Mouse (Mus musculus) heart, adult 2 months (tissue): ENCODE data around the gene Inafm1. TPM values are rescaled to one million over a fixed set of nuclear protein-coding genes. Genes with fewer than 3 reads are reported as not detected.
"Not testable (repeated sequence)": the region's sequence is repeated elsewhere in the genome, so short reads cannot be mapped to it uniquely, and the experiment has no call there.

Source experiments
- DNase-seq, 2 experiments: peaks; one replicate each; pipeline ENCODE4 v3.0.0; 2021
- H3K27ac ChIP-seq: fragments of 200-600 bp; 2 replicates; pipeline ENCODE4 v1.8.1; 2022
- H3K27me3 ChIP-seq: fragments of 200-500 bp; 2 replicates; pipeline ENCODE4 v1.6.1; 2012; ENCODE audit warnings: mild to moderate bottlenecking, low read length, inconsistent platforms, mixed read lengths; ENCODE audit not compliant: control insufficient read depth, insufficient read depth
- H3K36me3 ChIP-seq: fragments of 200-500 bp; 2 replicates; pipeline ENCODE4 v1.6.1; 2012; ENCODE audit warnings: low read length, inconsistent platforms; ENCODE audit not compliant: control insufficient read depth, insufficient read depth
- H3K4me1 ChIP-seq: fragments of 200-500 bp; 2 replicates; pipeline ENCODE4 v1.6.1; 2011; ENCODE audit warnings: low read length; ENCODE audit not compliant: control insufficient read depth, insufficient read depth
- H3K4me3 ChIP-seq: fragments of 200-600 bp; 2 replicates; pipeline ENCODE4 v1.8.1; 2022
- H3K79me2 ChIP-seq: fragments of 200-500 bp; replicated peaks from 2 replicates; pipeline ENCODE4 v1.6.1; 2012; ENCODE audit warnings: mild to moderate bottlenecking, inconsistent platforms, low read length, moderate library complexity, mixed read lengths; ENCODE audit not compliant: control insufficient read depth, insufficient read depth
- H3K9ac ChIP-seq: fragments of 200-500 bp; 2 replicates; pipeline ENCODE4 v1.6.1; 2012; ENCODE audit warnings: low read depth, mild to moderate bottlenecking, control low read depth, inconsistent platforms, low read length, mixed read lengths
- CTCF ChIP-seq: fragments of 200-600 bp; IDR thresholded peaks from 2 replicates; pipeline ENCODE4 v1.8.1; 2022; ENCODE audit warnings: antibody characterized with exemption, mild to moderate bottlenecking, moderate library complexity
- EP300 ChIP-seq: fragments of 200-500 bp; IDR thresholded peaks from 2 replicates; pipeline ENCODE4 v1.6.1; 2011; ENCODE audit warnings: low read depth, low read length, control low read depth; ENCODE audit not compliant: insufficient read depth
- POLR2A ChIP-seq: fragments of 200-500 bp; IDR thresholded peaks from 2 replicates; pipeline ENCODE4 v1.6.1; 2011; ENCODE audit warnings: mild to moderate bottlenecking, low read depth, low read length, control low read depth; ENCODE audit not compliant: insufficient read depth
- WGBS: fragments of 180-500 bp; shearing (Covaris S2); methylation state at CpG from one replicate; pipeline ENCODE4 v1.1.7; 2018; 5-methylcytosine and 5-hydroxymethylcytosine counted together
- intact Hi-C: fragments of 180-260 bp; cut with DNase I; formaldehyde crosslinking; loops from one replicate; pipeline ENCODE4 v1.15.1; 2025
- polyA plus RNA-seq: library from polyadenylated mRNA; depleted of rRNA; stranded (reverse); fragments of >200 nt; gene quantifications from 2 replicates; pipeline ENCODE4 v1.2.3, GENCODE M21; 2012
- total RNA-seq, 2 experiments: library from RNA; stranded (reverse); gene quantifications; 2 replicates each; pipeline ENCODE4 v1.2.3; 2021

Gene Inafm1
- total and polyA plus RNA-seq, 3 experiments, result 15.4 to 17.4 (median 16.3) TPM

DNA sequence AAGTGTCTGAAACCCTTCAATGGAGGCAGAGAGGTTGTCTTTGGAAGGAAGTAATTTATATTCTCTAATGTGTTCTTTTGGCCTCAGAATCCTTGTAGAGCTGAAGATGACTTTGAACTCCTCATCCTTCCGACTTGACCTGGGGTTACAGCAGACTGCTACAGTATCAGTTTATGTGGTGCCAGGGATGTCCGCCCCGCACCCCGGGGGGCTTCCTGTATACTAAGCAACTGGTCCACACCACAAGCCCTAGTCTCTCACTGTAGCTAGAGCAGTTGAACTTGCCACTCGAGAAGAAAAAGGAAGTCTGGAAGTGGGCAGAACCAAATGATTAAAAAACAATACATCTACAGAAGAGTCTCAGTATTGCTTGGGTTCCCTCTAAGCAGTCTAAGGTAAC lies 9.6 kb downstream of the Inafm1 start:
- no peak for DNase-seq
- H3K4me1 ChIP-seq, result no peaks in the 10 kb centered on the region; the same call in 1 of the 2 replicates
- H3K27me3 ChIP-seq, result no peaks in the 10 kb centered on the region
- H3K36me3 ChIP-seq, result no peaks in the 10 kb centered on the region
- TF ChIP-seq POLR2A (no peak), EP300 (no peak), CTCF (no peak)
- intact Hi-C loops, result loop anchor here (1.0 to 5.0 kb wide), 2 partner anchors 72 to 167 kb away; partner anchors contain the start of gene Napa
- no peak overlapping the region for H3K27ac ChIP-seq
- no peaks in the 10 kb centered on the region for H3K79me2 ChIP-seq
- WGBS, result 62% methylated on average over 5 of the region's 5 CpGs
- no peak overlapping the region for H3K4me3 ChIP-seq
- H3K9ac ChIP-seq, result no peak overlapping the region

DNA sequence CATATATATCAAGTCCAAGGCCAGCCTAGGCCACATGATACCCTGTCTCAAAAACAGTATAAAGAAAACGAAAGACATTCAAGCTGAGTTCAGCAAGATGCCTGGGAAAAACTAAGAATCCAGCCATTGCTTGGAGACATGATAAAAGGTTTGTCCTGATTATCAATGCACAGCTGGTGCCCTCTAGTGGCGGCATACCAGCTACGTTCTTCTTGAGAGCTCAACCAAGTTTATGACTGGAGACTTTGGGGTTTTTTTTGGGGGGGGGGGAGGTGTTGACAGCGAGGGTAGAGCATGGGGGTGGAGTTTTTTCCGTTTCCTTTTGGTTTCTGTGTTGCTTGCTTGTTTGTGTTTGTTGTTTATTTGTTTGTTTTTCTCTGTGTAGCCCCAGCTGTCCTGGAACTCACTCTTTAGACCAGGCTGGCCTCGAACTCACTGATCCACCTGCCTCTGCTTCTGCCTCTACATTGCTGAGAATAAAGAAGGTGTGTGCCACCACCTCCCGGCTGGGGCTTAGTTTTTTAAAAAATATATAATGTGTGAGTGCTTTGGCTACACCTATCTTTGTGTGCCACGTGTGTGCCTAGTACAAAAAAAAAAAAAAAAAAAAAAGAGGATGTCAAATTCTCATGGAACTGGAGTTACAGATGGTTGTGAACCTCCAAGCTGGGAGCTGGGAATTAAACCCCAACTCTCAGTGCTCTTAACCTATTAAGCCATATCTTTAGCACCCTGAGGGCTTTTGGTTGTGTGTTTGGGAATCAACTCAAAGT lies 10.2 kb downstream of the Inafm1 start:
- no peaks in the 10 kb centered on the region for H3K36me3 ChIP-seq
- H3K27ac ChIP-seq, result no peak overlapping the region
- no peaks in the 10 kb centered on the region for H3K79me2 ChIP-seq
- peak; percentile 78 for TF ChIP-seq CTCF
- no peak for TF ChIP-seq EP300
- DNase-seq, result peak; percentile 76 to 82
- H3K27me3 ChIP-seq, result no peaks in the 10 kb centered on the region
- intact Hi-C loops, result loop anchor here (1.0 to 5.0 kb wide), 2 partner anchors 71 to 166 kb away; partner anchors contain the start of gene Napa
- WGBS, result 26% methylated on average over 8 of the region's 8 CpGs
- no peak overlapping the region for H3K4me3 ChIP-seq
- no peaks in the 10 kb centered on the region; the same call in 1 of the 2 replicates for H3K4me1 ChIP-seq
- no peak overlapping the region for H3K9ac ChIP-seq

DNA sequence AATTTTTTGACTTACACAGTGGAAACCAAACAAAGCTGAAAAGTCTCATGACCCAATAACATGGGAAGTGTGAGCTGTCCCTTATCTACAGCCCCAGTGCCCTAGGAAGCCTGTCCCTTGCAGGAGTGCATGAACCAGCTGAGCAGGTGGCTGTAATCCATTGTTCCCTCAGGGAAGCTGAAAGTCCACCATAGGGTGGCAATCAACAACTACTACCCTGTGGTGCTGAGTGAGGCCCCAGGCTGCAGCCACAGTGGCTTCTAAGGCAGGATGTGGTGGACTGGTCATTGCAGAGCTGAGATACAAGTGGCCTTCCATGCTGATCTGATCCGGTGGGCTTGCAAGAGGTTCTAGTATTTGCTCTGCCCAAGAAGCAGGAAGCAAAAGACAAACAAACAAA lies 12.3 kb downstream of the Inafm1 start:
- WGBS, result 29% methylated on average over 1 of the region's 1 CpGs
- no peaks in the 10 kb centered on the region for H3K79me2 ChIP-seq
- no peak overlapping the region for H3K27ac ChIP-seq
- H3K4me1 ChIP-seq, result no peaks in the 10 kb centered on the region; the same call in 1 of the 2 replicates
- no peak for DNase-seq
- intact Hi-C loops, result loop anchor here (5.0 kb wide), 1 partner anchor 164 kb away; the partner anchor contains the start of gene Napa
- no peaks in the 10 kb centered on the region for H3K36me3 ChIP-seq
- no peaks in the 10 kb centered on the region for H3K27me3 ChIP-seq
- H3K9ac ChIP-seq, result no peak overlapping the region
- no peak overlapping the region for H3K4me3 ChIP-seq
- TF ChIP-seq EP300, result no peak
- no peak for TF ChIP-seq POLR2A
- no peak for TF ChIP-seq CTCF

DNA sequence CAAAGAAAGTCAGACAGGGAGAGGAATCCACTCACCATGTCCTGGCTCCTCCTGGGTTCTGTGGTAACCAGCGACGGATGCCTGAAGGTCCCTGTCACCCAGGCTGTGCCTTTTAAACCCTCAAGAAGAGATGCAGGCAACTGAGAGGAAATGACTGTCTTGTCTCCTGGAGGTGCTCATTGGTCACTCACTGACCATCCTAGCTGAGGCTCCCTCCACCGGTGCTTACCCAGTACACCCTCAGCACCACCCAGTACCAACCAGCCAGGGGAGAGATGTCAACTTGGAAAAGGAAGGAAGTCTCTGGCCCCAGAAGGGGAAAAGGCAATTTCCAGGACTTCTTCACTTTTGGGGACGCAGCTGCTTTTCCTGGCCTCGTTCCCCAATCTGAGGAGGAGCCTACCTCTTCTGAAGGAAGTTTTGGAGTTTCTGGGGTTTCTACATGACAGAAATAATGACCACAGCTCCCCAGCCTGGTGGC lies 14.3 kb downstream of the Inafm1 start, which contains the start of gene C5ar1:
Gene C5ar1, minus strand, starts transcription at position 431 of the 481 bp plus-strand sequence.
- peak; percentile 28 to 55 for DNase-seq
- Histone ChIP-seq H3K27me3 (no peaks in the 10 kb centered on the region), H3K9ac (no peak within 1 kb of the TSS), H3K4me3 (no peak within 1 kb of the TSS), H3K36me3 (no peaks in the 10 kb centered on the region), H3K27ac (no peak within 1 kb of the TSS; the same call in none of the 2 replicates), H3K79me2 (no peaks in the 10 kb centered on the region), H3K4me1 (no peaks in the 10 kb centered on the region; the same call in 1 of the 2 replicates)
- TF ChIP-seq CTCF (no peak), POLR2A (peak; percentile 51; the same call in 1 of the 2 replicates)
- intact Hi-C loops, result no loop called here
- 64% methylated on average over 5 of the region's 5 CpGs for WGBS

DNA sequence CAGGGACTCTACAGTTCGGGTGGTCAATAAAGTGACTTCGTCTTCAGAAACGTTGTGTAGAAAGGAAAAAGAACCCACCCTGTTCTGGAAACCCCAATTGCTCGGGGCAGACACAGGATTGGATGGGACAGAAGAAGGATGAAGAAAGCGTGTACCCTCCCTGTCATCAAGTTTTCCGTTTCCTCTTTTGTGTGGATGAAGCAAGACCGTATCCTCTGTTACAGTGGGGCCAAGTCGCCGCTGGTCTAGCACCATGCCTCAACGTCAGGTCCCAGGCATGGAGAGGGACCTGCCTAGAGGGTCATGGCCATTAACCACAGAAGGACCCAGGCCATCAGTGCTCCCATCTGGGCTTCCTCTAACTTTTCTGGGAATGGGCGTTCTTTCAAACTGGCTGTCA lies 15.6 kb downstream of the Inafm1 start:
- intact Hi-C loops, result no loop called here

DNA sequence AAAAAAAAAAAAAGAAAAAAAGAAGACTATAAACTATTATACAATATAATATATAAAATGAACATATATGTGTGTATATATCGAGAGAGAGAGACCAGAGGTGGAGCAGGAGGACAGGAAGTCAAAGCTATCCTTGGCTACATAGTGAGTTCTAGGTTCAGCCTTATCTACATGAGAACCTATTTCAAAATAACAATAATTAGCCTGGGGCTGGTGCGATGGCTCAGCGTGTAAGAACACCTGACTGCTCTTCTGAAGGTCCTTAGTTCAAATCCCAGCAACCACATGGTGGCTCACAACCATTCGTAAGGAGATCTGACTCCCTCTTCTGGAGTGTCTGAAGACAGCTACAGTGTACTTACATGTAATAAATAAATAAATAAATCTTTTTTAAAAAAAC lies 17.5 kb downstream of the Inafm1 start:
- intact Hi-C loops, H3K36me3 ChIP-seq, H3K4me3 ChIP-seq, H3K27me3 ChIP-seq, H3K4me1 ChIP-seq, H3K79me2 ChIP-seq, H3K27ac ChIP-seq, H3K9ac ChIP-seq, DNase-seq: not testable (repeated sequence)
- WGBS, result 82% methylated on average over 4 of the region's 4 CpGs

More for the DNA sequence above, 15.6 kb downstream of the Inafm1 start:
- H3K4me3 ChIP-seq, result no peak overlapping the region
- WGBS, result 73% methylated on average over 11 of the region's 11 CpGs
- TF ChIP-seq POLR2A, result peak; percentile 63
- no peak for TF ChIP-seq CTCF
- no peak for TF ChIP-seq EP300
- no peak overlapping the region for H3K9ac ChIP-seq
- no peaks in the 10 kb centered on the region for H3K27me3 ChIP-seq
- peak; percentile 36 to 49 for DNase-seq
- no peaks in the 10 kb centered on the region for H3K36me3 ChIP-seq
- no peaks in the 10 kb centered on the region for H3K79me2 ChIP-seq
- H3K4me1 ChIP-seq, result no peaks in the 10 kb centered on the region; the same call in 1 of the 2 replicates
- H3K27ac ChIP-seq, result no peak overlapping the region; the same call in 1 of the 2 replicates
